Mouse (Mus musculus) megakaryocyte-erythroid progenitor cell, adult 5-6 weeks (primary cell): ENCODE results near the gene Cox7a1. TPM values are rescaled to one million over a fixed set of nuclear protein-coding genes. Genes with fewer than 3 reads are reported as not detected.

Experiments
- ATAC-seq: replicated peaks from 2 replicates; pipeline ENCODE4 v1.8.0; 2016; ENCODE audit warnings: mild to moderate bottlenecking, inconsistent platforms; ENCODE audit not compliant: severe bottlenecking, poor library complexity, low FRiP score, low TSS enrichment
- total RNA-seq, 2 experiments: library from RNA; stranded (forward) in 1 of 2; stranded (reverse) in 1 of 2; fragments of 200-1000, 215-1000 nt in 1 of 2; fragments of >200 nt in 1 of 2; fragmentation: Nextera tagmentation in 1 of 2; gene quantifications; 2 replicates each; pipeline ENCODE4 v1.2.3; 2014 to 2017

Cox7a1 gene
- total RNA-seq, 2 experiments from 2014 or later = 6.0 TPM; not detected in 1

DNA sequence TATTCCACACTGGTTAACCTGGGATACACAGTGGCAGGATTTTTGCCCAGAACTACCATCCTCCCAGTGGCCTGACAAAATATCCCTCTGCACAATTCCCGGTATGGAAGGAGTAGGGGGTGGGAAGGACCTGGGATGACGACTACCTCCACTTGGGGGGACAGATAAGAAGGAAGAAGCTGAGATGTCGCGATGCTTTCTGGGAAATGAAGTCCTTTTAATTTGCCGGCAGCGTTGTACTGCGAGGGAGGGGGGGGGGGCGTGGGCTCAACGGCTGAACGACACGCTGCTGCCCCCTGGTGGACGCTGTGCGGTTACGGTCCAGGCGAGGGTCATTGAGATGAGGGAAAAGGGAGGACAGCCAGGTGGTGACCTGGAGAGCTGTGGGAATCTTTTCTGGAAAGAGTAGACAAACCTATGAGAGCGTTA, 32.8 kb downstream of the Cox7a1 start:
- peak; percentile 57 for ATAC-seq

DNA sequence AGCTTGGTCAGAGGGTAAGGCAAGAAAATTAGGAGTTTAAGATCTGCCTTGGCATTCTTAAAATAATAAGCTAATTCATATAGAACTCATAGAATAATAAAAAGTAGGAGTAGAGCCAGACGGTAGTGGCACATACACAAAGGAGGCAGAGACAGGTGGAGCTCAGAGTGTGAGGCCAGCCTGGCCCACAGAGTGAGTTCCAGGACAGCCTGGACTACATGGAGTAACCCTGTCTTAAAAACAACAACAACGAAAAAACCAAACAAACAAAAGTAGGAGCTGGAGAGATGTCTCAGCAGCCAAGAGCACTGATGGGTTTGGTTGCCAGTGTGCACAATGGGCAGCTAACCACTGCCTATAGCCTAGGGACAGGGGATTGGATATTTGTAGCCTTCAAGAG, 33.3 kb downstream of the Cox7a1 start:
- no peak for ATAC-seq

DNA sequence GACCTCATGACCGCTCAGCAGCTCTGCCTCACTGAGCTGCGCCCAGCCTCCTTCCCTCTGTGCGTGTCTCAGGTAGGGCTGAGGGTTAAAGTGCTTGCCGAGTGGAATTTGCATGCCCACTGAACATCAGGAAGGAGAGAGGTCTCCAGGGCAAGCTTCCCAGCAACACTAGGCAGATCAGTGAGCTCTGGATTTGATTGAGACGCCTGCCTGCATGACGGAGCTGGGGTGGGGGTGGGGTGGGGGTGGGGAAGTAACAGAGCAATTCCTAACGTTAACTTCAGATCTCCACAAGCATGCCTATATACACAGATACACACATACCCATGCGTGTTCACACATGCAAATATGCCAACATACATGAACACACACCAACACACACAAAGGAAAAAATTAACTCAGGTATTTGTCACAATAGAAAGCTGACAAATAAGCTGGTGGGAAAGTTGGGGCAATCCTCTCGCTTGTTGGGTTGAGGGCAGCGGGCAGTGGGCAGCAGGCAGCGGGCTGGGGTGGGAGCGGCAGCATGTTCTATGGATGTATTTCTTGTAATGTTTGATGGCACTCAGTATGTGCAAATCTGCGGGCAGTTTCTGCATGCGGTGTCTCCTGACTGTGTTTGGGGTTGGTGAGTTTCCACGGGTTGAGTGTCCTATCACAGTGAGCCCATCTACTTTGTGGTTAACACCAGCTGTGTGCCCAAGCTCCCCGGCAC, 35.5 kb downstream of the Cox7a1 start:
- ATAC-seq = peak; percentile 79

DNA sequence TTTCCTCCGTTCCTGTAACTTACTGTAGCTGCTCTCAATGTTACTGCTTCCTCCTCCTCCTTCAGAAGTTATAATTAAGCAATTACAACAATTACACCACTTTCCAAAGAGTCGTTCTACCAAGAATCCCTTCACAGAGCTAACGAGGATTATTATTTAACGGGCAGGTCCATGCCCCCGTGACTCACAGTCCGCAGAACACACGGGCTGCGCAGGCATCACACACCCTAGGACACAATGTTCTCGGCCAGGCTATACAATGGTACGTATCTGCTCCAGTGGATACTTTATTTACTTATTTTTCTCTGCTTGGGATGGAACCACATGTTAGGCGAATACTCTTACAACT, 36.0 kb downstream of the Cox7a1 start:
- ATAC-seq = no peak

DNA sequence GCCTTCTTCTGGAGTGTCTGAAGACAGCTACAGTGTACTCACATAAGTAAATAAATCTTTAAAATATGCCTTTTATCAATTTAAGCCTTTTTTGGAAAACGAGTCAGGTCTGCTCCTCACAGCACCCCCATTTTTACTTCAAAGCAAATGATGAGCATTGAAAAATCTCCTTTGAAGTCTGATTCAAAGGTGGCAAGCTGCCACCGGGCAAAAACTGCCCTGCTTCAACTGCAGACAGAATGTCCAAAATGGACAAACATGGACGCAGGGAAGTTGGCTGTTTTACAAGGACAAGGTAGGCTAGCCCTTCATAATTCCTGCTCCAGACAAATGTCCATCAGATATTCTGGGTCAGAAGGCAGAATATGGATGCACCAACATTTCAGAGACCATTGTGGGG, 37.5 kb downstream of the Cox7a1 start:
- no peak for ATAC-seq

GRCm38 (mm10) chr7:30222205-30222604, 38.3 kb downstream of the Cox7a1 start:
- ATAC-seq = peak; percentile 58; the same call in 1 of the 2 replicates

DNA sequence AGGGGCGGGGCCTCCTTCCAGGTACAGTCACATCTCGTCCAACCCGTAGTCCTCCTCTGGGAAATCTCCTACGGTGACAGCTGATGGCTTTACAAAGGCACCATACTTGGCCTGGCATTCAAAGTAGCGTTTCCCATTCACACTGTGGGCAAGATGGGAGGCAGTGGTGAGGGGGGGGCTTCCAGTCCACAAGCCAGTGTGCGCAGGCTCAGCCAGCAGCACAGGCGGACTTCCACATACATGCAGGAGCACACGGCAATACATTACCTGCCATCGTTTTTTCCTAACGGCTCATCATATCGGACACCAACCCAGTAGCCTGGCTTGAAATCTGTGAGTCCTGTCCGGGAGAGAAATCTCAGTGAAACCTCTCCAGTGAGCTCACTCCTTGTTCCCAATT, 40.3 kb downstream of the Cox7a1 start:
- no peak for ATAC-seq

DNA sequence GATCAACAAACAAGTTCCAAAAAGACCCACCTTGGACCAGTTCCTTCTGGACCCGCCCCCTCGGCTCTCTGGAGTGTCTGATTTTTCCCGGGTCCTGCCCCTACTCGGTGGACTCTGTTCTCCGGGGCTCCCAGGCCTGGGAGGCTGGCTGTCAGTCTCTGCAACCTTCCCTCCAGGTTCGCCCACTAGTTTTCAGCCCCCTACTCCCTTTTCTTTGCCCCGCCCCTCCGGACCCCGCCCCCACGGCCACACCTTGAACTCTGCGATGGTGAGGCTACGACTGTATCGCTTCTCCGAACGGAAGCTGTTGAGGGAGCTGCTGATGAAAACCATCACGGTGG, 47.4 kb downstream of the Cox7a1 start:
- ATAC-seq = no peak

- peak; percentile 95 for ATAC-seq
These were observed 47.9 kb downstream of the Cox7a1 start, which contains the start of the genes Polr2i and Tbcb for GRCm38 (mm10) chr7:30231669-30232454. Gene Polr2i, plus strand, starts transcription at chr7:30231948. Gene Tbcb, minus strand, starts transcription at chr7:30232272.

- ATAC-seq = peak; percentile 39
These were observed 48.7 kb downstream of the Cox7a1 start for GRCm38 (mm10) chr7:30232631-30233148.

DNA sequence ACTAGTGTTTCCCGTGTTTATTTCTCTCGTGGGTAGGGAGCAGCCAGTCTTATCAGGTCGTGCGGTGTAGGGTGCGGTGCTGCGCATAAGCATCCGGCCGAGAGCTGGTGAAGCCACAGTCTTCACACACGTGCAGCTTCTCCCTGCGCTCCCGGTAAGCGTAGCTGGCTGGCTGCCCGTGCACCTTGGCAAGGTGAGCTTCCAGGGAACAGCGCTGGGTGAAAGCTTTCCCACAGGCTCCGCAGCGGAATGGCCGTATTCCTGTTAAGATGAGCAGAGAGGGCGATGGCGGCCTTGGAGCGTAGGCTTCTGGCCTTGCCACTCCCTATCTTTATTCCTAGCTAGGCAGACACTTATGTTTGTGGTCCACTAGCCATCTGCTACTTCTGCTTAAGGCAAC, 49.4 kb downstream of the Cox7a1 start:
- ATAC-seq = no peak

- ATAC-seq = no peak
These were observed 50.4 kb downstream of the Cox7a1 start for GRCm38 (mm10) chr7:30234276-30234858.

GRCm38 (mm10) chr7:30235091-30235490, 51.1 kb downstream of the Cox7a1 start:
- no peak for ATAC-seq

DNA sequence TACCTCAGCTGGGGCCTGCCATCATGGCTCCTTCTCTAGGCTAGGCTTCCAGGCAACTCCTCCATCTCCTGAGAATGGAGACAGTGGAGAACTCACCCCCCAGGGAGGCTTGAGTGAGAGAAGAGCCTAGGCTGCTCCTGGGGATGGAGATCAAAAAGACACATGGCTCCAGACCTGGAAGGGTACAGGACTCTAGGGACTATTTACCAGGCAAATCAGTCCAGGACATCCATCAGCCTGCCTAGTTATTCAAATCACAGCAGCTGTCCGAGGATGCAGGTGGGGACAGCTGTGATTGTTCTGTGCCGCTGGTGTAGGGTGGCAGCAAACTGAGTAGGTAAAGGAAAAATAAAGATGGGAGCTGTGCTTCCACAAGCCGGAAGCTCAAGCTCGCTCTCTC, 51.7 kb downstream of the Cox7a1 start, which contains the start of gene Ovol3:
TSS of gene Ovol3 (minus strand) at position 101 of the 400 bp plus-strand sequence.
- no peak for ATAC-seq

Other genes starting within 250 kb of the Cox7a1 start
- gene Zfp74, start 230.1 kb upstream of the Cox7a1 start, total RNA-seq (2014; fragmentation: Nextera tagmentation) = 9.1 and 10.6 TPM in 2 replicates
- 8.4 and 9.2 TPM in 2 replicates for gene Zfp74, start 230.1 kb upstream of the Cox7a1 start, total RNA-seq (2017)
- gene Zfp568, start 200.2 kb upstream of the Cox7a1 start, total RNA-seq (2014; fragmentation: Nextera tagmentation) = 9.0 and 16.5 TPM in 2 replicates
- gene Zfp568, start 200.2 kb upstream of the Cox7a1 start, total RNA-seq (2017) = 25.7 and 26.1 TPM in 2 replicates
- gene Zfp14, start 132.8 kb upstream of the Cox7a1 start, total RNA-seq (2014; fragmentation: Nextera tagmentation) = 0.74 and 1.3 TPM in 2 replicates
- gene Zfp14, start 132.8 kb upstream of the Cox7a1 start, total RNA-seq (2017) = 1.1 and 5.8 TPM in 2 replicates
- gene Zfp82, start 111.2 kb upstream of the Cox7a1 start, total RNA-seq (2014; fragmentation: Nextera tagmentation) = 4.6 and 6.8 TPM in 2 replicates
- gene Zfp82, start 111.2 kb upstream of the Cox7a1 start, total RNA-seq (2017) = 4.5 and 7.5 TPM in 2 replicates
- gene Gm26920, start 93.7 kb upstream of the Cox7a1 start, total RNA-seq (2014; fragmentation: Nextera tagmentation) = 0.79 TPM in 1 of 2 replicates, not detected in the other
- gene Gm26920, start 93.7 kb upstream of the Cox7a1 start, total RNA-seq (2017) = not detected in 2 replicates
- gene Zfp566, start 93.6 kb upstream of the Cox7a1 start, total RNA-seq (2014; fragmentation: Nextera tagmentation) = 7.1 and 16.8 TPM in 2 replicates
- 5.0 TPM in 2 replicates for gene Zfp566, start 93.6 kb upstream of the Cox7a1 start, total RNA-seq (2017)
- 10.5 and 20.6 TPM in 2 replicates for gene Zfp260, start 89.4 kb upstream of the Cox7a1 start, total RNA-seq (2014; fragmentation: Nextera tagmentation)
- gene Zfp260, start 89.4 kb upstream of the Cox7a1 start, total RNA-seq (2017) = 14.0 and 20.1 TPM in 2 replicates
- gene Zfp382, start 62.2 kb upstream of the Cox7a1 start, total RNA-seq (2014; fragmentation: Nextera tagmentation) = 2.5 and 2.8 TPM in 2 replicates
- 1.6 and 2.4 TPM in 2 replicates for gene Zfp382, start 62.2 kb upstream of the Cox7a1 start, total RNA-seq (2017)
- 35.9 and 48.9 TPM in 2 replicates for gene Zfp146, start 14.4 kb upstream of the Cox7a1 start, total RNA-seq (2014; fragmentation: Nextera tagmentation)
- 103 and 108 TPM in 2 replicates for gene Zfp146, start 14.4 kb upstream of the Cox7a1 start, total RNA-seq (2017)
- 148 and 186 TPM in 2 replicates for gene Capns1, start 14.7 kb downstream of the Cox7a1 start, total RNA-seq (2014; fragmentation: Nextera tagmentation)
- gene Capns1, start 14.7 kb downstream of the Cox7a1 start, total RNA-seq (2017) = 123 and 126 TPM in 2 replicates
- 91.3 and 106 TPM in 2 replicates for gene Polr2i, start 47.8 kb downstream of the Cox7a1 start, total RNA-seq (2014; fragmentation: Nextera tagmentation)
- gene Polr2i, start 47.8 kb downstream of the Cox7a1 start, total RNA-seq (2017) = 42.0 and 46.5 TPM in 2 replicates
- 86.4 and 117 TPM in 2 replicates for gene Tbcb, start 48.1 kb downstream of the Cox7a1 start, total RNA-seq (2014; fragmentation: Nextera tagmentation)
- gene Tbcb, start 48.1 kb downstream of the Cox7a1 start, total RNA-seq (2017) = 26.2 and 49.4 TPM in 2 replicates
- gene Ovol3, start 51.6 kb downstream of the Cox7a1 start, total RNA-seq (2014; fragmentation: Nextera tagmentation) = not detected in 2 replicates
- gene Ovol3, start 51.6 kb downstream of the Cox7a1 start, total RNA-seq (2017) = not detected in 2 replicates
- not detected in 2 replicates for gene Thap8, start 96.0 kb downstream of the Cox7a1 start, total RNA-seq (2014; fragmentation: Nextera tagmentation)
- gene Thap8, start 96.0 kb downstream of the Cox7a1 start, total RNA-seq (2017) = 1.6 TPM in 1 of 2 replicates, not detected in the other
- gene Wdr62, start 96.3 kb downstream of the Cox7a1 start, total RNA-seq (2014; fragmentation: Nextera tagmentation) = 31.0 and 31.8 TPM in 2 replicates
- gene Wdr62, start 96.3 kb downstream of the Cox7a1 start, total RNA-seq (2017) = 5.1 and 5.5 TPM in 2 replicates
- not detected in 2 replicates for gene Clip3, start 107.6 kb downstream of the Cox7a1 start, total RNA-seq (2014; fragmentation: Nextera tagmentation)
- gene Clip3, start 107.6 kb downstream of the Cox7a1 start, total RNA-seq (2017) = not detected in 2 replicates
- gene Alkbh6, start 124.6 kb downstream of the Cox7a1 start, total RNA-seq (2014; fragmentation: Nextera tagmentation) = 12.7 and 35.5 TPM in 2 replicates
- 26.5 and 28.8 TPM in 2 replicates for gene Alkbh6, start 124.6 kb downstream of the Cox7a1 start, total RNA-seq (2017)
- gene Syne4, start 130.7 kb downstream of the Cox7a1 start, total RNA-seq (2014; fragmentation: Nextera tagmentation) = 2.9 TPM in 1 of 2 replicates, not detected in the other
- not detected in 2 replicates for gene Syne4, start 130.7 kb downstream of the Cox7a1 start, total RNA-seq (2017)
- not detected in 2 replicates for gene E130208F15Rik, start 137.6 kb downstream of the Cox7a1 start, total RNA-seq (2014; fragmentation: Nextera tagmentation)
- 3.4 TPM in 1 of 2 replicates, not detected in the other for gene E130208F15Rik, start 137.6 kb downstream of the Cox7a1 start, total RNA-seq (2017)
- gene Sdhaf1, start 139.8 kb downstream of the Cox7a1 start, total RNA-seq (2014; fragmentation: Nextera tagmentation) = 7.3 and 9.2 TPM in 2 replicates
- gene Sdhaf1, start 139.8 kb downstream of the Cox7a1 start, total RNA-seq (2017) = 7.9 and 8.9 TPM in 2 replicates
- gene Lrfn3, start 178.6 kb downstream of the Cox7a1 start, total RNA-seq (2014; fragmentation: Nextera tagmentation) = not detected in 2 replicates
- gene Lrfn3, start 178.6 kb downstream of the Cox7a1 start, total RNA-seq (2017) = not detected in 2 replicates
- gene Tyrobp, start 229.6 kb downstream of the Cox7a1 start, total RNA-seq (2014; fragmentation: Nextera tagmentation) = 19.3 TPM in 1 of 2 replicates, not detected in the other
- 5.1 and 26.6 TPM in 2 replicates for gene Tyrobp, start 229.6 kb downstream of the Cox7a1 start, total RNA-seq (2017)
- gene Hcst, start 235.7 kb downstream of the Cox7a1 start, total RNA-seq (2014; fragmentation: Nextera tagmentation) = 4.3 and 4.4 TPM in 2 replicates
- 3.3 TPM in 1 of 2 replicates, not detected in the other for gene Hcst, start 235.7 kb downstream of the Cox7a1 start, total RNA-seq (2017)
- gene Nfkbid, start 237.6 kb downstream of the Cox7a1 start, total RNA-seq (2014; fragmentation: Nextera tagmentation) = 0.89 and 9.0 TPM in 2 replicates
- gene Nfkbid, start 237.6 kb downstream of the Cox7a1 start, total RNA-seq (2017) = 0.80 and 3.1 TPM in 2 replicates